Mouse (Mus musculus): ENCODE measurements at regions not wholly inside any gene's neighbourhood (a gene's known extent, or its start where the extent isn't known, plus 50 kb on each side); places are given as distances from the start of the nearest gene placed in this dataset.

DNA sequence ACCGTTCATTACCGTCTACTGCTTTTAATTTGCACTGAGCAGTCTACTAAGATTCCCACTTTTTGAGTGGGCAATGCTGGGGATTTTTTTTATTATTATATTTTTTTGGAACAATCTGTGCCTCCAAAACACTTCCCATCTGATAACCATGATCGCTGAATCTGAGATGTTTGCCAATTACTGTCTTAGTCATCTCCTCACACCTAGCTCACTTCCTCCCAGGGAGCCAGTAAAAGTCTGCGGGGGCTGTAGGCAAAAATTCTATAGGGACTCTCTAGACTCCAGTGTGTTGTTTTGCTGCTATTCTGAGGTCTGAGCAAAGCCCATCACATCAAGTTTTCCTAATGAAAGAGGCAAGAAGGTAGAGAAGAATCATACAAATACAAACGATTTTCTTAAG lies 84.9 kb upstream of the Arhgap21 start:
- Histone ChIP-seq H3K9me3 (ENCODE audit: control insufficient read depth, low read depth, low read length) (no peaks in the 10 kb centered on the region), H3K4me2 (replicated peaks; ENCODE audit: low read depth, low read length) (no peak overlapping the region), H3K4me1 (ENCODE audit: control insufficient read depth, insufficient read depth, low read length) (no peaks in the 10 kb centered on the region), H3K36me3 (ENCODE audit: control insufficient read depth, insufficient read depth, low read length) (no peaks in the 10 kb centered on the region), H3K27me3 (ENCODE audit: control insufficient read depth, insufficient read depth, low read length) (no peaks in the 10 kb centered on the region), H3K9ac (replicated peaks; ENCODE audit: low read depth, low read length) (no peak overlapping the region), H3K27ac (ENCODE audit: low read length) (no peak overlapping the region), H3K4me3 (ENCODE audit: low read depth, low read length) (no peak overlapping the region)
- 77% methylated on average over 5 of the region's 5 CpGs for WGBS
- no peak for ATAC-seq (ENCODE audit: insufficient number of reproducible peaks, insufficient read depth, low FRiP score, low read depth)

DNA sequence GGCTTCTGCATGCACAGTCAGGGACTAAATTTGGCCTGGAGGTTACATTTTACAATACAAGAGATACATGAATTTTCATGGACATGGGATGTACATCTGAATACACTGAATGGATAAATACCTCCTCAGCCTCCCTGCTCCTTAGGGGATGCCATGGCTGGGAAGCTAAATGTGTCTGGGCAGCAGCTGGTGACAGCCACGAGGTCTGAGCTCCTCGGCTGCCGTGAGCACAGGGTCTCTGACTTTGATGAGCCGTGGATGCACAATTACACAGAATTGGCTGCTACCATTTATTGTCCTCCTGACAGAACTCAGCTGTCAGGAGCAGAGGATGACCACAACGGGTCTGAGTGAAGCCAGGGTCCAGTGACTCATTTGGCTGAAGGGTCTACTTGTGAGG lies 80.3 kb upstream of the Arhgap21 start:
- Histone ChIP-seq H3K9ac (replicated peaks; ENCODE audit: low read depth, low read length) (no peak overlapping the region), H3K4me1 (ENCODE audit: control insufficient read depth, insufficient read depth, low read length) (no peaks in the 10 kb centered on the region), H3K27me3 (ENCODE audit: control insufficient read depth, insufficient read depth, low read length) (no peaks in the 10 kb centered on the region), H3K4me3 (ENCODE audit: low read depth, low read length) (no peak overlapping the region), H3K9me3 (ENCODE audit: control insufficient read depth, low read depth, low read length) (no peaks in the 10 kb centered on the region), H3K4me2 (replicated peaks; ENCODE audit: low read depth, low read length) (no peak overlapping the region), H3K27ac (ENCODE audit: low read length) (no peak overlapping the region), H3K36me3 (ENCODE audit: control insufficient read depth, insufficient read depth, low read length) (no peaks in the 10 kb centered on the region)
- ATAC-seq (ENCODE audit: insufficient number of reproducible peaks, insufficient read depth, low FRiP score, low read depth) = no peak
- WGBS = 68% methylated on average over 5 of the region's 5 CpGs

DNA sequence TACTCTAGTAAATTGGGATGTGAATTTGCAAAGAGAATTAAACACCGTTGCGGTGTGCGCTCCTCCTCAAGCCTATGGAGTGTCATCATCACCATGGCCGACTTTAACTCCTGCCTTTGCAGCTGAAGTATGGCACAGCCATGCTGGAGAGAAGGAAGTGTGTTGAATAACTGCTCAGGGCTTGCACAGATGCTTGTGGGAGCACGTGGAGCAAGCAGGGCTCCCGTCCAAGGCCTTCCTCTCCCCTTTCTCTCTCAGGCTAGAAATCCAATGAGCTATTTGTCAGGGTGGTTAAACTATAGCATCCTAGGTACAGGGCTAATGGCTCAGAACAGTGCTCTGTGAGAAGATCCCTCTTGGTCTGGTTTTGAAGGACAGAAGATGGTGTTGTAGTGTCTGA lies 79.5 kb upstream of the Arhgap21 start:
- H3K4me2 ChIP-seq (replicated peaks; ENCODE audit: low read depth, low read length) = no peak overlapping the region
- no peak overlapping the region for H3K4me3 ChIP-seq (ENCODE audit: low read depth, low read length)
- H3K9me3 ChIP-seq (ENCODE audit: control insufficient read depth, low read depth, low read length) = no peaks in the 10 kb centered on the region
- H3K27ac ChIP-seq (ENCODE audit: low read length) = no peak overlapping the region
- H3K36me3 ChIP-seq (ENCODE audit: control insufficient read depth, insufficient read depth, low read length) = no peaks in the 10 kb centered on the region
- no peaks in the 10 kb centered on the region for H3K27me3 ChIP-seq (ENCODE audit: control insufficient read depth, insufficient read depth, low read length)
- H3K4me1 ChIP-seq (ENCODE audit: control insufficient read depth, insufficient read depth, low read length) = no peaks in the 10 kb centered on the region
- ATAC-seq (ENCODE audit: insufficient number of reproducible peaks, insufficient read depth, low FRiP score, low read depth) = no peak
- H3K9ac ChIP-seq (replicated peaks; ENCODE audit: low read depth, low read length) = no peak overlapping the region
- 89% methylated on average over 6 of the region's 6 CpGs for WGBS

DNA sequence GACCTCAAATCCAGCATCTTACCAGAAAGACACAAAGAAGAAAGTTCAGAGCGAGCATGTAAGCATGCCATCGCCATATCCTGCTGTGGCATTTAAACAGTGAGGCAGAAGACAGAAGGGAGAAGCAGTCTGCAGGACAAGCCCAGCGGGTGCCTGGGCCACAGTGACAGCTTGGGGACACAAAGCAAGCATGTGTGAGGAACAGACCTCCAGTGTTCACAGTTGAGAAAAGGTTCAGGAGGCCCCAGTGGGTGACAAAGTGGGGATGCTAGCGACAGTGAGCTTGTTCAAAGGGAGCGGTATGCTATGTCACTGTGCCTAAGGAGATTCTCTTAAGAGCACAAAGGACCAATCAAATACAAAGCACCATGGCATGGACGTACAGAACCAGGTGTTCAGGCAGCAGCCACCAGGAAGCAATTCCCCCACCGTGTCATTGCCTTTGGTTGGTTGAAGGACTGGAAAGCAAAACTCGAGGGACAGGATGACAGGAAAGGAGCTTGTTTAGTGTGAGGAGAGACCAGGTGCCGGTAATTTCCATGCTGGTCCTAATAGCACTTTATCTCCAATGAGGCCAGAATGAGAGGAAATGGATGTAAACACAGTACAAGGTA lies 77.9 kb upstream of the Arhgap21 start:
- Histone ChIP-seq H3K4me1 (ENCODE audit: control insufficient read depth, insufficient read depth, low read length) (no peaks in the 10 kb centered on the region), H3K4me2 (replicated peaks; ENCODE audit: low read depth, low read length) (no peak overlapping the region), H3K27me3 (ENCODE audit: control insufficient read depth, insufficient read depth, low read length) (no peaks in the 10 kb centered on the region), H3K4me3 (ENCODE audit: low read depth, low read length) (no peak overlapping the region), H3K27ac (ENCODE audit: low read length) (no peak overlapping the region), H3K9ac (replicated peaks; ENCODE audit: low read depth, low read length) (no peak overlapping the region), H3K36me3 (ENCODE audit: control insufficient read depth, insufficient read depth, low read length) (no peaks in the 10 kb centered on the region), H3K9me3 (ENCODE audit: control insufficient read depth, low read depth, low read length) (no peaks in the 10 kb centered on the region)
- ATAC-seq (ENCODE audit: insufficient number of reproducible peaks, insufficient read depth, low FRiP score, low read depth) = no peak
- WGBS = 67% methylated on average over 9 of the region's 9 CpGs

DNA sequence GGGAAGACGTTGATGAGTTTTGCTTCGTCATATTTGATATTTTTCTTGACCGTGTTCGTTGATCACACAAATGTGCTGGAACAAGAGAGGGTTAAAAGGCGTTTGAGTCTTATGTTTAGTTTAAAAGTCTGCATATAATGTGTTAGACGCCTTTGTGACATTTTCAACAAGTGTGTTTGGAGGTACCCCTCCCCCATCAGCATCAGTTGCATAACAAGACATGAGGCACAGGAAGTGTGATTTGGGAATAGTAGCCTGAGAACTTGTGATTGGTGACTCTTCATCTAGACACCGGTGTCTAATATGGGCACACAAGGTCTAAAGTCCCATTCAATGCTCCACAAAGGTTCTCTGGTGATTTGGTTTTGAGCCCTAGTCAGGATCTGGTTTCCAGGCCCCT lies 76.1 kb upstream of the Arhgap21 start:
- Histone ChIP-seq H3K27ac (ENCODE audit: low read length) (no peak overlapping the region), H3K36me3 (ENCODE audit: control insufficient read depth, insufficient read depth, low read length) (no peaks in the 10 kb centered on the region), H3K4me3 (ENCODE audit: low read depth, low read length) (no peak overlapping the region), H3K9ac (replicated peaks; ENCODE audit: low read depth, low read length) (no peak overlapping the region), H3K4me1 (ENCODE audit: control insufficient read depth, insufficient read depth, low read length) (no peaks in the 10 kb centered on the region), H3K9me3 (ENCODE audit: control insufficient read depth, low read depth, low read length) (no peaks in the 10 kb centered on the region), H3K27me3 (ENCODE audit: control insufficient read depth, insufficient read depth, low read length) (no peaks in the 10 kb centered on the region), H3K4me2 (replicated peaks; ENCODE audit: low read depth, low read length) (no peak overlapping the region)
- no peak for ATAC-seq (ENCODE audit: insufficient number of reproducible peaks, insufficient read depth, low FRiP score, low read depth)
- 78% methylated on average over 7 of the region's 7 CpGs for WGBS

DNA sequence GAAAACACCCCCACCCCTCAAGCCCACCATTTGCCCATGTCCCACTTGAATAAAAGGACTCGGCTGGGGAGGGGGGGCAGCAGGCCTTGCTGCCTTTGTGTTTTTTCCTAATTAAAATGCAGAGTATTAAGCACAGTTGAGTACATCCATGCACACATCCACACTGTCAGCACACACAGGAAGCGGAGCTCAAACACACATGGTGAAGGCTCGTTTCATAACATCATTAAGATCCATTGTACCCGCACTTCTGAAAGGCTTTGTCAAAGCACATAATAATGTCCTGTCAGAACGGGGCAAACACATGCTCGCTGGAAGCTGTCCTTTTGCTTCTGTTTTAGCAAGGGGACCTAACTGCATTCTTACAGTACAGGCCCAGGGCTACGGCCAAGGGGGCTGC lies 75.3 kb upstream of the Arhgap21 start:
- Histone ChIP-seq H3K4me2 (replicated peaks; ENCODE audit: low read depth, low read length) (no peak overlapping the region), H3K4me3 (ENCODE audit: low read depth, low read length) (no peak overlapping the region), H3K27ac (ENCODE audit: low read length) (no peak overlapping the region), H3K9ac (replicated peaks; ENCODE audit: low read depth, low read length) (no peak overlapping the region), H3K4me1 (ENCODE audit: control insufficient read depth, insufficient read depth, low read length) (no peaks in the 10 kb centered on the region), H3K9me3 (ENCODE audit: control insufficient read depth, low read depth, low read length) (no peaks in the 10 kb centered on the region), H3K27me3 (ENCODE audit: control insufficient read depth, insufficient read depth, low read length) (no peaks in the 10 kb centered on the region), H3K36me3 (ENCODE audit: control insufficient read depth, insufficient read depth, low read length) (no peaks in the 10 kb centered on the region)
- 59% methylated on average over 7 of the region's 7 CpGs for WGBS
- ATAC-seq (ENCODE audit: insufficient number of reproducible peaks, insufficient read depth, low FRiP score, low read depth) = no peak

DNA sequence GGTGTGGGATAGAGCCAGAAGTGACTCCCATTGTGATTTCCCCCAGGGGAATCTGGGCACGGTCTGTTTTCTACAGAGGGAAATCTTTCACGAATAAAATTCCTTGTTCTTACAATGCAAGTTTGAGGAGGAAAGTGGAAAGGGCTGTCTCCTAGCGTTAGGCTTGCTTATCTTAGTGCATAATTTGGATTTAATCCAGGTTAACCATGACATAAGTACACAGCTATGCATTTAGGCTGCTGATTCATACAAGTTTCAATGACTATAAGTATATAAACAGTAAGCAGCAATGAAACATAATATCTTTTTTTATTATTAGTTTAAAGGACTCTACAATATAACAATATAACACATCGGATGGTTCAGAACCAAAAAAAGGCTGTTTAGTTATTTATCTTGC lies 74.6 kb upstream of the Arhgap21 start:
- H3K4me3 ChIP-seq (ENCODE audit: low read depth, low read length) = no peak overlapping the region
- no peak for ATAC-seq (ENCODE audit: insufficient number of reproducible peaks, insufficient read depth, low FRiP score, low read depth)
- 43% methylated on average over 4 of the region's 4 CpGs for WGBS
- H3K4me1 ChIP-seq (ENCODE audit: control insufficient read depth, insufficient read depth, low read length) = no peaks in the 10 kb centered on the region
- no peaks in the 10 kb centered on the region for H3K9me3 ChIP-seq (ENCODE audit: control insufficient read depth, low read depth, low read length)
- H3K4me2 ChIP-seq (replicated peaks; ENCODE audit: low read depth, low read length) = no peak overlapping the region
- no peak overlapping the region for H3K9ac ChIP-seq (replicated peaks; ENCODE audit: low read depth, low read length)
- no peaks in the 10 kb centered on the region for H3K36me3 ChIP-seq (ENCODE audit: control insufficient read depth, insufficient read depth, low read length)
- H3K27me3 ChIP-seq (ENCODE audit: control insufficient read depth, insufficient read depth, low read length) = no peaks in the 10 kb centered on the region
- H3K27ac ChIP-seq (ENCODE audit: low read length) = no peak overlapping the region

DNA sequence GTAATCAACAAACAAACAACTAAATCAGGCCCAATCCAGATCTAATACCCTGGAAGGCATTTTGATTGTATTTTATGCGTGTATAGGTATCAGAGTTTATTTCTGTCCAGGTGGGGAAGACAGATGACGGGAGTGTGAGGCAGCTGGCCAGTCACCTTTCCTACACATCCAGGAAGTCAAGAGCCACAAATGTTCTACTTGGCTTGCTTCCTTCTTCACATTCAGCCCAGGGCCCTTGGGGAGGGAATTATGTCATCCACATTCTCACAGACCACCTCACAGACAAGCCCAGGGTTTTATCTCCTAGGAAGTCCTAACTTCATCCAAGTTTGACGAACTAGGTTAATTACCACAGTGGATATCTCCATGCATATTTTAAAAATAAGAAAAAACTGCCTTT lies 68.9 kb upstream of the Arhgap21 start:
- Histone ChIP-seq H3K27me3 (ENCODE audit: control insufficient read depth, insufficient read depth, low read length) (no peaks in the 10 kb centered on the region), H3K27ac (ENCODE audit: low read length) (no peak overlapping the region), H3K9ac (replicated peaks; ENCODE audit: low read depth, low read length) (no peak overlapping the region), H3K9me3 (ENCODE audit: control insufficient read depth, low read depth, low read length) (no peaks in the 10 kb centered on the region), H3K4me1 (ENCODE audit: control insufficient read depth, insufficient read depth, low read length) (0 out of 2 replicates have a peak, but pooled peaks cover 7% of the 10 kb centered on the region), H3K36me3 (ENCODE audit: control insufficient read depth, insufficient read depth, low read length) (no peaks in the 10 kb centered on the region), H3K4me3 (ENCODE audit: low read depth, low read length) (no peak overlapping the region), H3K4me2 (replicated peaks; ENCODE audit: low read depth, low read length) (no peak overlapping the region)
- no peak for ATAC-seq (ENCODE audit: insufficient number of reproducible peaks, insufficient read depth, low FRiP score, low read depth)
- 76% methylated on average over 3 of the region's 3 CpGs for WGBS

DNA sequence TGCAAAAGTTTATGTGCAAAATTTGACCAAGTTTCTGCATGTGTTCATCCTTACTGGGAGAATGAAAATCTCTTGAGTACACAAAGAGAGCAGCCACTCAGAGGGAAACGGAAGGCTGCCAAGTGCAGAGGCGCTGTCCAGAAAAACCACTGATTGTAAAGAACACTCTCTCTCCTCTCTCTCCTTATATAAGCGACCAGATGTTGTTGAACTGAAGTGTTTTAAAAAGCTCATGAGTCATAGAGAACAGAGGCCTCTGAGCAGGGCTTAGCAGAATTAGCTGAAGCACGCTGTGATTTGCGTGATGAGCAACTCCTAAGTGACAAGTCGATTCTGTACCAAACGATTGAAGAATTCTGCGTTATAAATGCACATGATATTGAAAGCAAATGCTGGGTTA lies 68.5 kb upstream of the Arhgap21 start:
- ATAC-seq (ENCODE audit: insufficient number of reproducible peaks, insufficient read depth, low FRiP score, low read depth) = peak; percentile 76; the same call in 1 of the 2 replicates
- Histone ChIP-seq H3K27ac (ENCODE audit: low read length) (no peak overlapping the region), H3K9me3 (ENCODE audit: control insufficient read depth, low read depth, low read length) (no peaks in the 10 kb centered on the region), H3K36me3 (ENCODE audit: control insufficient read depth, insufficient read depth, low read length) (no peaks in the 10 kb centered on the region), H3K4me2 (replicated peaks; ENCODE audit: low read depth, low read length) (no peak overlapping the region), H3K27me3 (ENCODE audit: control insufficient read depth, insufficient read depth, low read length) (no peaks in the 10 kb centered on the region), H3K4me1 (ENCODE audit: control insufficient read depth, insufficient read depth, low read length) (0 out of 2 replicates have a peak, but pooled peaks cover 7% of the 10 kb centered on the region), H3K9ac (replicated peaks; ENCODE audit: low read depth, low read length) (no peak overlapping the region), H3K4me3 (ENCODE audit: low read depth, low read length) (no peak overlapping the region)
- WGBS = 30% methylated on average over 8 of the region's 8 CpGs
